Comparison of ENCODE assay signal across 9 mouse cellular contexts in the genomic region with DNA sequence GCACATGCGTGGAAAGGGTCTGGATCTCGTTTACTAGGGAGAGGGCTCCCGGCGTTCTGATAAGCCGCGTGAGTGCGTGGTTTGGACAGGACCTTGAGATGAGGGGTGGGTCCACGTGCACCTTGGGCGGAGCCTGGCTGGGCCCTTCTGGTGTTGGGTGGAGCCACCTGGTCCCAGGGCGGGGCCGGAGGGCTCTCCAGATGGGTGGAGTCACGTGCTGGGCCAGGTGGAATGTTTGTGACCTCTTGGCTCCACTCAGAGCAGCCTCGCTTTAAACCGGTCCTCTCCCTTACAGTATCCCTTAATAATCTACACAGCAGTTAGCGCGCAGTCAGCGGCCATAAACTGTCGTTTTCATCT. TPM values are rescaled to one million over a fixed set of nuclear protein-coding genes. Genes with fewer than 3 reads are reported as not detected.
DNase-seq lines count a peak whose midpoint lies in the region; ATAC-seq and TF ChIP-seq lines count a peak whose summit lies in the region.
"Had no signal": no experiment of that assay in that cellular context is flagged by ENCODE, and none has a peak within 500 bp of the region (broad histone marks: within the 10 kb centered on the region; RNA-seq: fewer than 3 reads in every experiment).

No protein-coding gene starts in this region.

- H3K4me3 ChIP-seq in midbrain, embryonic 11.5 days (ENCODE audit: low read depth, low read length), result no peak overlapping the region
- H3K4me3 ChIP-seq in midbrain, embryonic 15.5 days, result no peak overlapping the region
- no peak overlapping the region for H3K4me3 ChIP-seq in liver, embryonic 14.5 days (ENCODE audit: insufficient read depth in 1 of 2, low read depth in 2 of 2, low read length in 2 of 2)
- H3K4me3 ChIP-seq in layer of hippocampus, adult 2 months, result no peak overlapping the region

- no peak for TF ChIP-seq EP300 in liver, embryonic 14.5 days (IDR thresholded peaks at IDR 0.05; ENCODE audit: low read depth)

- no peak for DNase-seq in midbrain, embryonic 11.5 days (ENCODE audit: low spot score, missing footprints)
- peak; percentile 63 for DNase-seq in kidney, adult 11 months
- no peak for DNase-seq in liver, embryonic 14.5 days (ENCODE audit: low read depth in 3 of 3, low spot score in 3 of 3)
- DNase-seq in testis, postnatal 14 days (ENCODE audit: low spot score), result peak; percentile 74
- DNase-seq in Muller cell, postnatal 12 days (ENCODE audit: inconsistent ontology term), result no peak
- DNase-seq in layer of hippocampus, adult 2 months (ENCODE audit: low spot score in 2 of 2), result no peak
- DNase-seq in frontal cortex, adult 2 months (ENCODE audit: extremely low spot score in 1 of 2, low spot score in 1 of 2), result no peak
- DNase-seq: heart, adult 18-20 months had no signal

- H3K27ac ChIP-seq in midbrain, embryonic 11.5 days (ENCODE audit: low read depth, low read length), result no peak overlapping the region
- no peak overlapping the region for H3K27ac ChIP-seq in midbrain, embryonic 15.5 days
- H3K27ac ChIP-seq in liver, embryonic 14.5 days, result no peak overlapping the region
- H3K27ac ChIP-seq in layer of hippocampus, adult 2 months, result no peak overlapping the region

- H3K4me2 ChIP-seq in midbrain, embryonic 11.5 days, result peak overlapping the region; percentile 24; the same call in 1 of the 2 replicates
- H3K4me2 ChIP-seq in midbrain, embryonic 15.5 days, result no peak overlapping the region
- 0 out of 2 replicates have a peak overlapping the region, but pooled peaks have one; percentile 1 for H3K4me2 ChIP-seq in liver, embryonic 14.5 days (ENCODE audit: low read depth)

- no peak for TF ChIP-seq CTCF in liver, embryonic 14.5 days (IDR thresholded peaks at IDR 0.05; ENCODE audit: low read depth)
- no peak for TF ChIP-seq CTCF in layer of hippocampus, adult 2 months (conservative IDR thresholded peaks at IDR 0.05)

- WGBS in midbrain, embryonic 11.5 days, result 11% methylated on average over 18 of the region's 18 CpGs
- 27% methylated on average over 18 of the region's 18 CpGs for WGBS in midbrain, embryonic 15.5 days
- 42% methylated on average over 18 of the region's 18 CpGs for WGBS in liver, embryonic 14.5 days (ENCODE audit: insufficient replicate concordance)

- ATAC-seq in midbrain, embryonic 11.5 days (ENCODE audit: low FRiP score), result no peak
- no peak for ATAC-seq in midbrain, embryonic 15.5 days (replicated peaks)
- ATAC-seq in liver, embryonic 14.5 days (ENCODE audit: insufficient read depth), result no peak

- H3K4me1 ChIP-seq in midbrain, embryonic 11.5 days (ENCODE audit: control insufficient read depth, insufficient read depth, low read length), result peaks cover 24% of the 10 kb centered on the region
- peaks cover 27% of the 10 kb centered on the region for H3K4me1 ChIP-seq in midbrain, embryonic 15.5 days
- H3K4me1 ChIP-seq in liver, embryonic 14.5 days (replicated peaks; ENCODE audit: control insufficient read depth in 2 of 2, insufficient read depth in 2 of 2, low read length in 1 of 2), result peaks cover 0 to 6% of the 10 kb centered on the region in 2 experiments; a peak in 2 of 4 replicates

- no peaks in the 10 kb centered on the region for H3K9me3 ChIP-seq in midbrain, embryonic 11.5 days (ENCODE audit: control insufficient read depth, low read length)
- no peaks in the 10 kb centered on the region for H3K9me3 ChIP-seq in midbrain, embryonic 15.5 days
- H3K9me3 ChIP-seq in liver, embryonic 14.5 days (ENCODE audit: control insufficient read depth, low read length), result no peaks in the 10 kb centered on the region

- no peak overlapping the region for H3K9ac ChIP-seq in midbrain, embryonic 11.5 days (ENCODE audit: low read length)
- no peak overlapping the region for H3K9ac ChIP-seq in midbrain, embryonic 15.5 days
- H3K9ac ChIP-seq in liver, embryonic 14.5 days (replicated peaks), result no peak overlapping the region

- H3K36me3 ChIP-seq in midbrain, embryonic 11.5 days (ENCODE audit: control insufficient read depth, insufficient read depth, low read length), result no peaks in the 10 kb centered on the region
- no peaks in the 10 kb centered on the region for H3K36me3 ChIP-seq in midbrain, embryonic 15.5 days (replicated peaks)
- H3K36me3 ChIP-seq in liver, embryonic 14.5 days (replicated peaks; ENCODE audit: control insufficient read depth, insufficient read depth, low read depth), result no peaks in the 10 kb centered on the region

- H3K27me3 ChIP-seq in midbrain, embryonic 11.5 days (ENCODE audit: control insufficient read depth, insufficient read depth, low read length), result peaks cover 29% of the 10 kb centered on the region
- H3K27me3 ChIP-seq in midbrain, embryonic 15.5 days (replicated peaks), result peaks cover 21% of the 10 kb centered on the region
- H3K27me3 ChIP-seq in liver, embryonic 14.5 days (ENCODE audit: control insufficient read depth, insufficient read depth, low read length), result peaks cover 14% of the 10 kb centered on the region

RNA-seq across cellular contexts. Expression of a gene that starts 5.1 kb away (rescaled TPM):
- 0.56 and 0.57 TPM in 2 replicates for polyA plus RNA-seq in midbrain, embryonic 11.5 days (2014; fragmentation: Nextera tagmentation; extraction: Ambion mirVana)
- 3.6 and 4.0 TPM in 2 replicates for polyA plus RNA-seq in midbrain, embryonic 15.5 days (2015; fragmentation: Nextera tagmentation; extraction: Ambion mirVana)
- 0.90 and 0.97 TPM in 2 replicates for polyA plus RNA-seq in liver, embryonic 14.5 days (2012; rRNA removed)
- 0.39 and 0.52 TPM in 2 replicates for polyA plus RNA-seq in liver, embryonic 14.5 days (2014; fragmentation: Nextera tagmentation; extraction: Ambion mirVana)
- total RNA-seq in layer of hippocampus, adult 2 months (2021), result 1 to 10 TPM in 1 of 2 experiments, under 1 TPM in 1; 0.74 to 1.1 TPM
- 0.97 and 1.1 TPM in 2 replicates for polyA plus RNA-seq in frontal cortex, adult 2 months (2012; rRNA removed)

RNA-seq across cellular contexts. Expression of a gene that starts 25.2 kb away (rescaled TPM):
- 348 and 375 TPM in 2 replicates for polyA plus RNA-seq in midbrain, embryonic 11.5 days (2014; fragmentation: Nextera tagmentation; extraction: Ambion mirVana)
- polyA plus RNA-seq in midbrain, embryonic 15.5 days (2015; fragmentation: Nextera tagmentation; extraction: Ambion mirVana), result 519 and 548 TPM in 2 replicates
- 61.1 and 69.0 TPM in 2 replicates for polyA plus RNA-seq in liver, embryonic 14.5 days (2012; rRNA removed)
- 54.3 and 64.3 TPM in 2 replicates for polyA plus RNA-seq in liver, embryonic 14.5 days (2014; fragmentation: Nextera tagmentation; extraction: Ambion mirVana)
- 100 to 1,000 TPM; 587 to 618 TPM for total RNA-seq in layer of hippocampus, adult 2 months (2021)
- 548 and 552 TPM in 2 replicates for polyA plus RNA-seq in frontal cortex, adult 2 months (2012; rRNA removed)

RNA-seq across cellular contexts. Expression of a gene that starts 38.1 kb away (rescaled TPM):
- 2.2 and 2.4 TPM in 2 replicates for polyA plus RNA-seq in midbrain, embryonic 11.5 days (2014; fragmentation: Nextera tagmentation; extraction: Ambion mirVana)
- polyA plus RNA-seq in midbrain, embryonic 15.5 days (2015; fragmentation: Nextera tagmentation; extraction: Ambion mirVana), result 7.0 and 7.5 TPM in 2 replicates
- polyA plus RNA-seq in liver, embryonic 14.5 days (2012; rRNA removed), result 8.5 and 8.6 TPM in 2 replicates
- polyA plus RNA-seq in liver, embryonic 14.5 days (2014; fragmentation: Nextera tagmentation; extraction: Ambion mirVana), result 3.8 and 4.0 TPM in 2 replicates
- total RNA-seq in layer of hippocampus, adult 2 months (2021), result 1 to 10 TPM; 3.8 to 4.4 TPM
- 11.0 and 14.7 TPM in 2 replicates for polyA plus RNA-seq in frontal cortex, adult 2 months (2012; rRNA removed)

RNA-seq across cellular contexts. Expression of a gene that starts 54.0 kb away (rescaled TPM):
- polyA plus RNA-seq in midbrain, embryonic 11.5 days (2014; fragmentation: Nextera tagmentation; extraction: Ambion mirVana), result 68.4 and 74.6 TPM in 2 replicates
- 112 and 114 TPM in 2 replicates for polyA plus RNA-seq in midbrain, embryonic 15.5 days (2015; fragmentation: Nextera tagmentation; extraction: Ambion mirVana)
- polyA plus RNA-seq in liver, embryonic 14.5 days (2012; rRNA removed), result 26.1 and 27.4 TPM in 2 replicates
- polyA plus RNA-seq in liver, embryonic 14.5 days (2014; fragmentation: Nextera tagmentation; extraction: Ambion mirVana), result 57.7 and 58.1 TPM in 2 replicates
- total RNA-seq in layer of hippocampus, adult 2 months (2021), result 10 to 100 TPM; 78.9 to 81.5 TPM
- polyA plus RNA-seq in frontal cortex, adult 2 months (2012; rRNA removed), result 79.2 and 84.2 TPM in 2 replicates

RNA-seq across cellular contexts. Expression of a gene that starts 58.6 kb away (rescaled TPM):
- polyA plus RNA-seq in midbrain, embryonic 11.5 days (2014; fragmentation: Nextera tagmentation; extraction: Ambion mirVana), result 163 and 170 TPM in 2 replicates
- polyA plus RNA-seq in midbrain, embryonic 15.5 days (2015; fragmentation: Nextera tagmentation; extraction: Ambion mirVana), result 113 and 119 TPM in 2 replicates
- polyA plus RNA-seq in liver, embryonic 14.5 days (2012; rRNA removed), result 46.2 and 47.9 TPM in 2 replicates
- 84.7 and 87.3 TPM in 2 replicates for polyA plus RNA-seq in liver, embryonic 14.5 days (2014; fragmentation: Nextera tagmentation; extraction: Ambion mirVana)
- 10 to 100 TPM; 14.8 to 16.2 TPM for total RNA-seq in layer of hippocampus, adult 2 months (2021)
- 21.7 and 23.7 TPM in 2 replicates for polyA plus RNA-seq in frontal cortex, adult 2 months (2012; rRNA removed)

Comparison
In these comparisons a context has a peak if more than half of its experiments do, and no peak if none do; other contexts are left out.
1. DNase-seq: peak in kidney, adult 11 months (single experiment) and testis, postnatal 14 days (single experiment); none in midbrain, embryonic 11.5 days (single experiment), liver, embryonic 14.5 days (0 of 3), Muller cell, postnatal 12 days (single experiment), layer of hippocampus, adult 2 months (0 of 2) and frontal cortex, adult 2 months (0 of 2).